Mouse (Mus musculus) heart, postnatal 36 days (tissue): ENCODE results near the gene Chrm3. TPM values are rescaled to one million over a fixed set of nuclear protein-coding genes. Genes with fewer than 3 reads are reported as not detected.

Experiments used
- DNase-seq, 2 experiments: peaks; one replicate each; pipeline ENCODE4 v3.0.0; 2021 to 2022
- intact Hi-C: fragments of 180-260 bp; cut with DNase I; formaldehyde crosslinking; loops from one replicate; pipeline ENCODE4 v1.15.1; 2025
- total RNA-seq, 2 experiments: library from RNA; stranded (reverse); gene quantifications; 2 replicates each; pipeline ENCODE4 v1.2.3; 2021

Gene Chrm3
- total RNA-seq, 2 experiments from 2014 or later = 0.68 to 1.6 TPM

DNA sequence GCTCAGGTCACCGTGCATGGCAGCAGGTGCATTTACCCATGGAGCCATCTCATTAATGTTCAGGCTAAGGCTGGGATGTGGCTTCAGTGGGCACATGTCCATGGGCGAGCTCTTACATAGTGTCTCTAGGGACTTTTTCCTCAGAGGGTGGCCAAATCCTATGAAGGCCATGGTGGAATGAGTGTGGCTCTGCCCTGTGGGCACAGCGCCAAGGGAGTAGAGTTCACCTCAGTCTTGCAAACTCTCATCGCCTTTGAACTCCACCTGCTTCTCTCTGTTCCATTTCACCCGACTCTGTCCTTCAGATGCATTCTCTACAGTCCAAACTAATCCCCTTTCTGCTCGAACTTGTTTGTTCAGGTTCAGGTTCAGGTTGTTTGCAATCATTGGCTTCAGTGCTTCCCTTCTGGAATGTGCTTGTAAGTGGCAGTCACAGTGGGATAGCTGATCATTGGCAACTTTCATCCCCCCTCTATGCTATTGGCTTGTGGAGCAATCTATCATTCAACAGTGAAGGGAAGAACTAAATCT lies 278.7 kb downstream of the Chrm3 start:
- DNase-seq = no peak
- intact Hi-C loops = no loop called here

DNA sequence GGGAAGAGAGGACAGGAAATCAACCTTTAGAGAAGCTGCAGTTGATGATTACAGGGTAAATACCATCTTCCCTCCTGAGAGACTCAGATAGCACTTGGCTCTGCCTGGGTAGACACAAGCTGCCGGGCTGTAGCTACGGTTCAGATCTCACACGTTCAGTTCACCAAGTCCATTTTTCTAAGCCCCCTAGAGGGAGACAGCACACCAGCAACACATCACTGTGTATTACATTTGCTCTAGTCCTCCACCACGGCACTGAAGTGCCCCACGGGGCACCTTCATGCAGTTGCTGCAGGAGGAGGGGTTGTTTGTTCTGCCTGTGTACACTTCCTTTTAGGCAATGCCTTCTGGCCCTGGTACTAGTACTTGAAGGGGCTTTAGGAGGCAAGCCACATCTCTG lies 289.5 kb downstream of the Chrm3 start:
- DNase-seq = peak; percentile 6 to 7
- intact Hi-C loops = loop anchor here (5.0 kb wide), 1 partner anchor 271 kb away; no protein-coding TSS in a partner anchor

DNA sequence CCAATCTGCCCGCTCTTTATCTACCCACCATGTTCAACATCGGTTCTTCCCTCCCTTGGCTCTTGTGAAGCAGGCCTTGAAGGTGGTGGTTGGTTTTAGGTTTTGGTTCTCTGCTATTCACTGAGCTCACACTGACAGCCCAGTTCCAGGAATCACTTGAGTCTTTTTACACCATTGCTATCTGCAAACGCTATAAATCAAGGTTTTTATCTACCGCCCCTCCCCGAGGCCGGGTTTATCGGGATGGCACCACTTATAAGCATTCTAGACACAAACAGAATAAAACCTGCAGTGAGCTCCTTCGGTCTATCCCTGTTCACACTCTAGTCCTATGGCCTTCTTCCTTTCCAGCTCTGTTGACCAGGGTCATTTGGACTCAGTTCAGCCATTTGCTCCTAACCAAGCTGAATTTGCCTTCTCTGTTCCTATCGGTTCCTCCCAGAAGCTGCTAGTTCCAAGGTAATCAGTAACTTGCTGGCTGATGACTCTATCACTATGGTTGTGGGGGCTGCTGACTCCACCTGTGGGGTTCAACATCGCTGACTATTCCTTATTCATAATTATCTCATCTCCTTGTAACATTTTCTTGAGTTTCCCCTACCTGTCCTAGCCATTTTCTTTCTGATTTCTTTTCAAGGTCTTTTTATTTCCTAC lies 291.6 kb downstream of the Chrm3 start:
- intact Hi-C loops = no loop called here
- DNase-seq = no peak

GRCm38 (mm10) chr13:10066829-10067618 lies 293.6 kb downstream of the Chrm3 start:
- intact Hi-C loops = no loop called here

GRCm38 (mm10) chr13:10065776-10066175 lies 294.9 kb downstream of the Chrm3 start:
- no peak for DNase-seq

More at GRCm38 (mm10) chr13:10066829-10067618, 293.6 kb downstream of the Chrm3 start:
- no peak for DNase-seq

DNA sequence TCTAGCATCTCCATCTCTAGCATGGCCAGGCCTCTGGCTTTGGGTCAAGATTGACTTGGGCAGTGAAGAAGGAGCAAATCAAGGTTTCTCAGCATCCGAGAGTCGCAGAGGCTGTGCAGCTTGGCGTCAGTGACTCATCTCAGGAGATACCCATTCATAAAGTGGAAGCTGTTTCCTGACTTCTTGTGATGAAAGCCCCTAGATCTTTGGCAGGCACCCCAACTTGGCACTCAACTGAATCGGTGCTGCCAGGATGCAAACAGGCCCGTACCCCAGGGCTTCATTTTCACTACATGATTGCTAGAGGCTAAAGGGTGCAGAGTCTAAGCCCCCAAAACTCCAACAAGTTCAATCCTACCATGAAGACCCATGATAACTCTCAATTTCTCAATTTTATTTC lies 298.0 kb downstream of the Chrm3 start:
- intact Hi-C loops = no loop called here

More at GRCm38 (mm10) chr13:10065776-10066175, 294.9 kb downstream of the Chrm3 start:
- intact Hi-C loops = no loop called here

GRCm38 (mm10) chr13:10058993-10059392 lies 301.7 kb downstream of the Chrm3 start:
- no peak for DNase-seq
- intact Hi-C loops = no loop called here

More for the DNA sequence above, 298.0 kb downstream of the Chrm3 start:
- DNase-seq = no peak

GRCm38 (mm10) chr13:10057644-10058198 lies 302.9 kb downstream of the Chrm3 start:
- intact Hi-C loops = no loop called here
- DNase-seq = no peak

DNA sequence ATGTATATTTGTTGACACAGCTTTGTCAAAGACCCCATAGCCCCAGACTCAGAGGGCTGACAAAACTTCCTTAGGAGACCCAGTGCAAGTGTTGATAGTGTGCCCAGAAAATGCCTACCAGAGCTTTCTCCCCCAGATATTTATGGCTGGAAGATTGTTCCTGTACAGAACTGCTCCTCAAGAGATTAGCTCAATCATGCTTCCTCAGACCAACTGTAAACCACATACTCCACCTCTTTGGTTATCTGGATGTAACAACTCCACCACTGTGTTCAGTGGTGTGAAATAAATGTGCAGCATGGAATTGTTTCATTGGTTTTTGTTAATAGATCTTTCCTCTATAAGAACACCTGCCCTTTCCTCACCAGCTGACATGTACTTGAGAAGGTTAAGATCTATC lies 306.6 kb downstream of the Chrm3 start:
- intact Hi-C loops = no loop called here
- no peak for DNase-seq

DNA sequence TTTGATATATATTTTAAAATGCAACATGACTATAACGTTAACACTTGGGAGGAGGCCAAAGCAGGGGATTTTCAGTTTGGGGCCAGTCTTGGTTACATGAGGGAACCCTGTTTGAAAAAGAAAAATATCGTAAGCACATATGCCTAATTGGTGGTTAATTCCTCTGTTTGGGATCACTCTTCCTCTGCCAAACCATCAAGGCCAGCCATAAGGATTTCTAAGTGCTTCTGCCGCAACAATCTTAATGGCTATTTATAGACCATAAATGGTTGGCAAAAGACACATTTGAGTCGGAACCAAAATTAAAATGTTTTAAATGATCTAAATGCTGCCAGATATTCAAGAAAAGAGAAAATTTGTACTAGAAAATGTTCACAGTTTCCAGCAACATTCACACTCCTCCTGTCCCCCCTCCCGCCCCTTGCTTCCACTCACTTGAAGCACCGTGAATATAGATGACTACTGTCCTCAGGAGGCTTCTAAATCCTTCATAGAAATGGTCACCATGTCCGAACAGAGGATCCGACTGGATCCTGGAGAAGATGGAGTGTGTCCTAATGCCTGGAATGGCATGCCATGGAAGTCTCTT lies 307.3 kb downstream of the Chrm3 start:
- no peak for DNase-seq
- intact Hi-C loops = no loop called here

DNA sequence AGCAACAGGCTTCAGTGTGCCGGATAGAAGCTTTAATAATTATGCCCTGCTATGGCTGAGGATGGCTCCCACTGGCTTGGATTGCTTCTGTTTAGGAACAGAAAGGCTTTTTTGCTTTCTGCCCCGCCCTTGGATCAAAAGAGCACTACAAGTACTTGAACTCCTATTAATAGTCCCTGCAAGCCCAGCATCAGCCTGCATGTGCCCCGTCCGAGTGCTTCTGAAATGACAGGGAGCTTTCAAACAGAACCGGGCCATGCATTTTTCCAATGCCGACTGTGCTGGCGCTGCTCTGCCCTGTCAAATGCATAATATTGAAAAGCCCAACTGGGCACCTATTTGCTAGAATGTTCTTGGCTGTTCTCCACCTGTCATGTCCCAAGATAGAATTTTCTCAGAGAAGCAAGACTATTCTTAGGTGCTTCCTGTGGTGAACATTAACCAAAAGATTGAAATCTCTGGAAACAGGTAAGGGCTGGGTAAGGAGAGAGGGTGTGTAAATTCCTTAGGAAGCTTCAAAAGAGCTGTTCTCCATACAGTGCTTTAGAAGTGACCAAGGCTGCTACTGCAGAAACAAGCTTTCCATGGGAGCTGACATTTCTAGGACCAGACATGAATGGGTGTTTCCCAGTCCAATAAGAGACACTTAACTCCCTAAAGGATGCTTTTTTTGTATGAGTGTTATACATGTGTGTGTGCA lies 314.8 kb downstream of the Chrm3 start:
- intact Hi-C loops = no loop called here
- DNase-seq = peak in 1 of 2 experiments; percentile 4

DNA sequence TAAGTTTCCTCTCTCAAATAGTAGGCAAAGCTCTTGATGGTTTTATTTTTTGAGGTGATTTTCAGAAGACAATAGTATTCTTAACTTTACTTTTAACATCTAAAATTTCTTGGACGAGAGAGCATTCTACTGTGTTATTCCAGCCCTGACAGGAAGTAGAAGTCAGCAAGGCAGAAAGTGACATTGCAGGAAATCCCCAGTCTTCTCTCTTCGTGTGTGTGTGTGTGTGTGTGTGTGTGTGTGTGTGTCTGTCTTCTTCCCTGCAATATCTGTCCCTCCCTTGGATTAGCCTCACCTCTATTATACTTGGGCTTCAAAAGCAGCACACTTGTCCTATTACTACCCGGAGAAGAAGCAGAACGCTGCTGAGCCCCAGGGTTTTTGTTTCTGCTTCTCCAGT lies 316.6 kb downstream of the Chrm3 start:
- no peak for DNase-seq

DNA sequence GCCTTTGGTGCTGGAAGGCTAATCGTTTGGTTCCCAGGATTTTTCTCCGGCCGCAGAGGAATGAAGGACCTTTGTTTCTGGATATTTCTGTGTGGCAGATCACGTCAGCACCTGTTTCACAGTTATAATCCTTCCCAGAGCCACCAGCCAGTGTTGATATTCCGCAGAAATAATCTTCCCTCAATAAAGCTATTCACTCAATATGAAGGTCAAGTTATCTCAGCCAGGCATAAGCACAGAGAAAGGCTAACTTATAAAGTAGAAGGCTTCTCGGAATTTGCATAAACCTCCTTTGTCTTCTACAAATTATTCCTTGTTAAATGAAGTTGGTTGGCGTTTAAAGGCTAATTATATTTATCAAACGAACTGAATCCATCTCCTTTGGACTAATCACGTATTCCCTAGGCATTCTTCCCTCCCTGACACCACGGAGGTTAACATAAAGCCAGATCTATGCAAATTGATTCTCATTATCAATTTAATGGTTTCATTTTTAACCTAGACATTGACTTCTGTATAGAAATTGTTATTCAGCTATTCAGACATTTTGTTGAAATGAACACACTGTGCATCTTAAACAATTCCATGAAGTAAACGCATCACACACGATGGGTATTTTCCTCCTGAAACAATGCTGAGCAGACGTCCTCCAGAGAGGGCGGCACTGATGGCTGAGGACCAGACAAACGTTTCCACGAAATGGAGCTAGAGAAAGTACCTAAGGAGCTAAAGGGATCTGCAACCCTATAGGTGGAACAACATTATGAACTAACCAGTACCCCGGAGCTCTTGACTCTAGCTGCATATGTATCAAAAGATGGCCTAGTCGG lies 326.9 kb downstream of the Chrm3 start:
- intact Hi-C loops = no loop called here
- DNase-seq = no peak

More for the DNA sequence above, 316.6 kb downstream of the Chrm3 start:
- intact Hi-C loops = no loop called here

- intact Hi-C loops = no loop called here
- no peak for DNase-seq
These were observed 329.1 kb downstream of the Chrm3 start for GRCm38 (mm10) chr13:10031547-10031946.

DNA sequence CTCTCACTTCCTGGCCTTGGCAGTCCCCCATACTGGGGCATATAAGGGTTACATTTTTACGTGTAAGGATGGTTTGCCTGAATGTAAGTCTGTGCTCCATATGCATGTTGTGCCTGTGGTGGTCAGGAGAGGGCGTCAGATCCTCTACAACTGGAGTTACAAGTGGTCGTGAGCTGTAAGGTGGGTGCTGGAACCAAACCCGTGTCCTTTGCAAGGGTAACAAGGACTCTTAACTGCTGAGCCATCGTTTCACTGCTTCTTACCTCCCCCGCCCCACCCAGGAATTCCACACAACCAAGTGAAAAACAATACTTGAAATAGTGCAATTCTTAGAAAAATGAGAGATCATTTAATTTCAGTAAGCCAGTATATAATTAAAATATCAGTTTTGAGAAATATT lies 330.7 kb downstream of the Chrm3 start:
- DNase-seq = no peak
- intact Hi-C loops = no loop called here

DNA sequence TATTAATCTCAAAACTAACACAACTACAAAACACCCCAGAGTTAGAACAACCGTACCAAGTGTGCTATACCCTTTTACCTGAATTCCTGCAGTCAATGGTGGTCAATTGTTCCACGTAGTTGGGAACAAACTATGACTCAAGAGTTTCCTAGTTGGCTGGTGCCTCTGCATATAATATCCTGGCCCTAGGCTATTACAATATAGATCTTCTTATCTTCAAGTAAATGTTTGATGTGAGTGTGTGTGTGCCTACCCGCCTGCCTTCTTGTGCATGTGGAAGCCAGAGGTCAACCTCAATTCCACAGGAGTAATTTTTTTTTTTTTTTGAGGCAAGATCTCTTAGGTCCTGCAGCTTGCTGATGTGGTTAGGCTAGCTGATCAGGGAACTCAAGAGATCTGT lies 335.5 kb downstream of the Chrm3 start:
- intact Hi-C loops = no loop called here

DNA sequence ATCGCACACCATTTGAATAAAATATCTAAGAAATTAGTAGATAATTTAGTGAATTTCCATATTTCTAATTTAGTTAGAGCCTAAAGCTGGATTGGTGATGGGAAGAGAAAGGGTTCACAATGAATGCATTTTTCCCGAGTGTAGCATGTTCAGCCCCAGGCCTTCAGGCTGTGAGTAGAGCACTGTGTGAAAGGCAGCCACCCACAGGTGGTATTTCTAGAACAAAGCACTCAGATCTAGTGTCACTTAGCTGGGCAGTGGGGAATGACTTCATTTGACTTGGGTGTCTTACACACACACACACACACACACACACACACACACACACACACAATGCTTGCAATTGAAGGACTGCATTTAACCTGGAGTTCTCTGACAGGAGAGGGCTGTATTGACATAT lies 337.5 kb downstream of the Chrm3 start:
- no peak for DNase-seq
- intact Hi-C loops = no loop called here

More for the DNA sequence above, 335.5 kb downstream of the Chrm3 start:
- no peak for DNase-seq

- DNase-seq = no peak
- intact Hi-C loops = no loop called here
These were observed 341.4 kb downstream of the Chrm3 start for GRCm38 (mm10) chr13:10019252-10019651.

GRCm38 (mm10) chr13:10002916-10003315 lies 357.7 kb downstream of the Chrm3 start:
- intact Hi-C loops = no loop called here
- DNase-seq = peak; percentile 3 to 4
